ENCODE assay signal across 13 mouse cellular contexts in the genomic region with DNA sequence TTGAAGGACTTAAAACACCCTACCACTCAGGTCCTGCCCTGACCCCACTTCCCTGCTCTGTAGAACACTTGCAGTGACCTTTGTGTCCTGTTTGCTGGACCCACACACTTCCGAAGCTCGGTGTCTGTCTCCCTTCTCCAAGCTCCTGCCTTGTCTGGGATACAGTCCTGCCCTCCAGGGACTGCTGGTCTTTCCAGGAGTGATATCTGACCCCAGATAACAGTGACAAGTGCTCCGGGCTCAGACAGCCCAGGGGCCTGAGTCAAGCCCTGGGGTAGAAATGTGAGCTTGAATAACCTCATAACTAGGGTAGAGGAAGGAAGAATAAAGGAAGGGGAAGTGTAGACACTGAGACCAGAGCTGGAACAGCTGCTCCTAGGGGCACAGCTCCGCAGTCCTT. TPM values are rescaled to one million over a fixed set of nuclear protein-coding genes. Genes with fewer than 3 reads are reported as not detected.
DNase-seq lines count a peak whose midpoint lies in the region; ATAC-seq and TF ChIP-seq lines count a peak whose summit lies in the region.
"Had no signal": no experiment of that assay in that cellular context is flagged by ENCODE, and none has a peak within 500 bp of the region (broad histone marks: within the 10 kb centered on the region; RNA-seq: fewer than 3 reads in every experiment).

No protein-coding gene starts in this region.

- no peak overlapping the region for H3K4me3 ChIP-seq in kidney, adult 2 months (ENCODE audit: insufficient read depth, low read depth, low read length)
- H3K4me3 ChIP-seq in thymus, adult 2 months (ENCODE audit: control insufficient read depth, insufficient read depth, low read length): no peak overlapping the region
- H3K4me3 ChIP-seq in limb, embryonic 15.5 days: no peak overlapping the region
- no peak overlapping the region for H3K4me3 ChIP-seq in midbrain, embryonic 11.5 days (ENCODE audit: low read depth, low read length)
- no peak overlapping the region for H3K4me3 ChIP-seq in forebrain, embryonic 13.5 days
- H3K4me3 ChIP-seq: hindbrain, embryonic 15.5 days had no signal

- H3K9me3 ChIP-seq in limb, embryonic 15.5 days: no peaks in the 10 kb centered on the region
- no peaks in the 10 kb centered on the region for H3K9me3 ChIP-seq in midbrain, embryonic 11.5 days (ENCODE audit: control insufficient read depth, low read length)
- no peaks in the 10 kb centered on the region for H3K9me3 ChIP-seq in forebrain, embryonic 13.5 days (replicated peaks)
- H3K9me3 ChIP-seq: G1E; hindbrain, embryonic 15.5 days had no signal

- no peak for TF ChIP-seq CTCF in kidney, adult 2 months (conservative IDR thresholded peaks at IDR 0.05; ENCODE audit: insufficient read depth, insufficient read length, low read depth, low read length)
- no peak for TF ChIP-seq CTCF in thymus, adult 2 months (IDR thresholded peaks at IDR 0.05; ENCODE audit: borderline replicate concordance, control insufficient read depth, extremely low read depth, insufficient read depth, low read length, poor library complexity)

- no peaks in the 10 kb centered on the region for H3K27me3 ChIP-seq in kidney, adult 2 months (replicated peaks; ENCODE audit: control insufficient read depth, insufficient read depth, low read length)
- H3K27me3 ChIP-seq in thymus, adult 2 months (ENCODE audit: control insufficient read depth, insufficient read depth, low read length): no peaks in the 10 kb centered on the region
- H3K27me3 ChIP-seq in limb, embryonic 15.5 days: no peaks in the 10 kb centered on the region
- no peaks in the 10 kb centered on the region for H3K27me3 ChIP-seq in midbrain, embryonic 11.5 days (ENCODE audit: control insufficient read depth, insufficient read depth, low read length)
- H3K27me3 ChIP-seq in forebrain, embryonic 13.5 days: no peaks in the 10 kb centered on the region
- H3K27me3 ChIP-seq: hindbrain, embryonic 15.5 days had no signal

- no peak for ATAC-seq in limb, embryonic 15.5 days (ENCODE audit: insufficient number of reproducible peaks, low FRiP score, low TSS enrichment, low read depth)
- no peak for ATAC-seq in midbrain, embryonic 11.5 days (ENCODE audit: low FRiP score)
- ATAC-seq in forebrain, embryonic 13.5 days: no peak

- WGBS in kidney, adult 2 months: 14% methylated on average over 4 of the region's 4 CpGs
- 56% methylated on average over 4 of the region's 4 CpGs for WGBS in thymus, adult 2 months
- WGBS in limb, embryonic 15.5 days: 66% methylated on average over 4 of the region's 4 CpGs
- WGBS in midbrain, embryonic 11.5 days: 94% methylated on average over 4 of the region's 4 CpGs
- 93% methylated on average over 4 of the region's 4 CpGs for WGBS in forebrain, embryonic 13.5 days

- H3K36me3 ChIP-seq in kidney, adult 2 months (ENCODE audit: control insufficient read depth, insufficient read depth, low read length): no peaks in the 10 kb centered on the region
- H3K36me3 ChIP-seq in thymus, adult 2 months (ENCODE audit: control insufficient read depth, insufficient read depth, low read length): peaks cover 24% of the 10 kb centered on the region
- H3K36me3 ChIP-seq in limb, embryonic 15.5 days: peaks cover 56% of the 10 kb centered on the region
- peaks cover 26% of the 10 kb centered on the region for H3K36me3 ChIP-seq in midbrain, embryonic 11.5 days (ENCODE audit: control insufficient read depth, insufficient read depth, low read length)
- peaks cover 57% of the 10 kb centered on the region for H3K36me3 ChIP-seq in forebrain, embryonic 13.5 days (ENCODE audit: poor library complexity, severe bottlenecking)

- H3K4me2 ChIP-seq in limb, embryonic 15.5 days: no peak overlapping the region
- no peak overlapping the region for H3K4me2 ChIP-seq in midbrain, embryonic 11.5 days
- H3K4me2 ChIP-seq in forebrain, embryonic 13.5 days: no peak overlapping the region
- H3K4me2 ChIP-seq: hindbrain, embryonic 15.5 days had no signal

- peak overlapping the region; percentile 64 for H3K27ac ChIP-seq in kidney, adult 2 months (ENCODE audit: insufficient read depth, low read depth, low read length)
- peak overlapping the region; percentile 25; the same call in 1 of the 2 replicates for H3K27ac ChIP-seq in thymus, adult 2 months (ENCODE audit: control insufficient read depth, insufficient read depth, low read length)
- peak overlapping the region; percentile 40; the same call in 1 of the 2 replicates for H3K27ac ChIP-seq in limb, embryonic 15.5 days
- no peak overlapping the region for H3K27ac ChIP-seq in midbrain, embryonic 11.5 days (ENCODE audit: low read depth, low read length)
- no peak overlapping the region for H3K27ac ChIP-seq in forebrain, embryonic 13.5 days

- H3K9ac ChIP-seq in limb, embryonic 15.5 days: no peak overlapping the region
- no peak overlapping the region for H3K9ac ChIP-seq in midbrain, embryonic 11.5 days (ENCODE audit: low read length)
- no peak overlapping the region for H3K9ac ChIP-seq in forebrain, embryonic 13.5 days
- H3K9ac ChIP-seq: hindbrain, embryonic 15.5 days had no signal

- peaks cover 42% of the 10 kb centered on the region for H3K4me1 ChIP-seq in kidney, adult 2 months (ENCODE audit: control insufficient read depth, insufficient read depth, low read length)
- H3K4me1 ChIP-seq in thymus, adult 2 months (replicated peaks; ENCODE audit: control insufficient read depth, insufficient read depth, low read length): peaks cover 40% of the 10 kb centered on the region
- peaks cover 39% of the 10 kb centered on the region for H3K4me1 ChIP-seq in limb, embryonic 15.5 days
- peaks cover 17% of the 10 kb centered on the region for H3K4me1 ChIP-seq in midbrain, embryonic 11.5 days (ENCODE audit: control insufficient read depth, insufficient read depth, low read length)
- H3K4me1 ChIP-seq in forebrain, embryonic 13.5 days: peaks cover 31% of the 10 kb centered on the region

- TF ChIP-seq POLR2A in kidney, adult 2 months (IDR thresholded peaks at IDR 0.05; ENCODE audit: low read depth, low read length): no peak
- no peak for TF ChIP-seq POLR2A in thymus, adult 2 months (IDR thresholded peaks at IDR 0.05; ENCODE audit: control insufficient read depth, extremely low read depth, insufficient read depth, low read length, poor library complexity)

- peak; percentile 42 for DNase-seq in kidney, adult 2 months
- no peak for DNase-seq in kidney, postnatal 10 days
- no peak for DNase-seq in thymus, adult 2 months
- no peak for DNase-seq in thymus, postnatal 36 days
- DNase-seq in yolk sac, embryonic 10.5 days (ENCODE audit: low spot score): no peak
- DNase-seq in midbrain, embryonic 11.5 days (ENCODE audit: low spot score, missing footprints): no peak
- DNase-seq: adrenal gland, adult 8-10 months; right cerebral cortex, postnatal 4 days had no signal

RNA-seq across cellular contexts. Expression of a gene that starts 4.0 kb away (rescaled TPM):
- polyA plus RNA-seq in kidney, adult 2 months (2012; rRNA removed): 199 and 226 TPM in 2 replicates
- polyA plus RNA-seq in thymus, adult 2 months (2012; rRNA removed): 359 and 363 TPM in 2 replicates
- polyA plus RNA-seq in limb, embryonic 15.5 days (2015; fragmentation: Nextera tagmentation; extraction: Ambion mirVana): 101 and 115 TPM in 2 replicates
- polyA plus RNA-seq in midbrain, embryonic 11.5 days (2014; fragmentation: Nextera tagmentation; extraction: Ambion mirVana): 101 and 108 TPM in 2 replicates
- polyA plus RNA-seq in forebrain, embryonic 13.5 days (2015; fragmentation: Nextera tagmentation; extraction: Ambion mirVana): 103 and 113 TPM in 2 replicates

RNA-seq across cellular contexts. Expression of a gene that starts 31.2 kb away (rescaled TPM):
- polyA plus RNA-seq in kidney, adult 2 months (2012; rRNA removed): 0.81 and 1.0 TPM in 2 replicates
- polyA plus RNA-seq in thymus, adult 2 months (2012; rRNA removed): 1.5 and 2.0 TPM in 2 replicates
- 19.1 and 40.8 TPM in 2 replicates for polyA plus RNA-seq in limb, embryonic 15.5 days (2015; fragmentation: Nextera tagmentation; extraction: Ambion mirVana)
- polyA plus RNA-seq in midbrain, embryonic 11.5 days (2014; fragmentation: Nextera tagmentation; extraction: Ambion mirVana): 13.2 and 14.7 TPM in 2 replicates
- 6.0 and 8.6 TPM in 2 replicates for polyA plus RNA-seq in forebrain, embryonic 13.5 days (2015; fragmentation: Nextera tagmentation; extraction: Ambion mirVana)

RNA-seq across cellular contexts. Expression of a gene that starts 38.5 kb away (rescaled TPM):
- polyA plus RNA-seq in kidney, adult 2 months (2012; rRNA removed): 0.92 and 0.95 TPM in 2 replicates
- polyA plus RNA-seq in thymus, adult 2 months (2012; rRNA removed): 2.8 and 8.9 TPM in 2 replicates
- 29.0 and 33.4 TPM in 2 replicates for polyA plus RNA-seq in limb, embryonic 15.5 days (2015; fragmentation: Nextera tagmentation; extraction: Ambion mirVana)
- polyA plus RNA-seq in midbrain, embryonic 11.5 days (2014; fragmentation: Nextera tagmentation; extraction: Ambion mirVana): 3.9 and 5.2 TPM in 2 replicates
- polyA plus RNA-seq in forebrain, embryonic 13.5 days (2015; fragmentation: Nextera tagmentation; extraction: Ambion mirVana): 4.7 and 5.8 TPM in 2 replicates

RNA-seq across cellular contexts. Expression of a gene that starts 40.8 kb away (rescaled TPM):
- polyA plus RNA-seq in kidney, adult 2 months (2012; rRNA removed): 0.08 TPM in 1 of 2 replicates, not detected in the other
- 2.3 TPM in 2 replicates for polyA plus RNA-seq in thymus, adult 2 months (2012; rRNA removed)
- 0.14 and 0.20 TPM in 2 replicates for polyA plus RNA-seq in limb, embryonic 15.5 days (2015; fragmentation: Nextera tagmentation; extraction: Ambion mirVana)
- 1.6 and 2.5 TPM in 2 replicates for polyA plus RNA-seq in midbrain, embryonic 11.5 days (2014; fragmentation: Nextera tagmentation; extraction: Ambion mirVana)
- polyA plus RNA-seq in forebrain, embryonic 13.5 days (2015; fragmentation: Nextera tagmentation; extraction: Ambion mirVana): 2.5 and 3.0 TPM in 2 replicates
- polyA plus RNA-seq: G1E; urinary bladder, adult 2 months had no signal

RNA-seq across cellular contexts. Expression of a gene that starts 50.1 kb away (rescaled TPM):
- polyA plus RNA-seq in kidney, adult 2 months (2012; rRNA removed): 0.05 TPM in 1 of 2 replicates, not detected in the other
- not detected in 2 replicates for polyA plus RNA-seq in thymus, adult 2 months (2012; rRNA removed)
- 0.17 and 0.20 TPM in 2 replicates for polyA plus RNA-seq in limb, embryonic 15.5 days (2015; fragmentation: Nextera tagmentation; extraction: Ambion mirVana)
- polyA plus RNA-seq in midbrain, embryonic 11.5 days (2014; fragmentation: Nextera tagmentation; extraction: Ambion mirVana): 0.10 and 0.22 TPM in 2 replicates
- 0.53 and 1.3 TPM in 2 replicates for polyA plus RNA-seq in forebrain, embryonic 13.5 days (2015; fragmentation: Nextera tagmentation; extraction: Ambion mirVana)

Comparison
In these comparisons a context has a peak if more than half of its experiments do, and no peak if none do; other contexts are left out.
1. H3K27ac ChIP-seq: peak in kidney, adult 2 months (single experiment), thymus, adult 2 months (single experiment) and limb, embryonic 15.5 days (single experiment); none in midbrain, embryonic 11.5 days (single experiment) and forebrain, embryonic 13.5 days (single experiment).